Mouse (Mus musculus) CH12.LX (cell line): ENCODE measurements around the gene Ahnak. TPM values are rescaled to one million over a fixed set of nuclear protein-coding genes. Genes with fewer than 3 reads are reported as not detected.

Experiments used
- DNase-seq: peaks from one replicate; pipeline ENCODE4 v3.0.0-alpha.2; 2013; ENCODE audit errors: extremely low read depth
- H3K27ac ChIP-seq: 2 replicates; pipeline ENCODE4 v1.5.1; 2012; ENCODE audit warnings: low read depth, mild to moderate bottlenecking, control low read depth, moderate library complexity; ENCODE audit not compliant: insufficient read depth
- H3K27me3 ChIP-seq: replicated peaks from 2 replicates; pipeline ENCODE3; 2012; ENCODE audit warnings: inconsistent platforms
- H3K36me3 ChIP-seq, 2 experiments: replicated peaks in 1 of 2; 2 replicates each; pipeline versions ENCODE3 to v1.6.1; 2012; ENCODE audit warnings: inconsistent platforms in 1 of 2, low read length in 1 of 2, mild to moderate bottlenecking in 1 of 2, mixed read lengths in 1 of 2, moderate library complexity in 1 of 2; ENCODE audit not compliant: control insufficient read depth in 1 of 2, insufficient read depth in 1 of 2
- H3K4me1 ChIP-seq, 2 experiments: 2 replicates each; pipeline ENCODE4 v1.6.1; 2012; ENCODE audit warnings: inconsistent platforms in 1 of 2, moderate library complexity in 1 of 2; ENCODE audit not compliant: insufficient read depth in 2 of 2, control insufficient read depth in 1 of 2
- H3K4me2 ChIP-seq: 2 replicates; pipeline ENCODE4 v1.6.1; 2012; ENCODE audit warnings: low read depth, mild to moderate bottlenecking, control low read depth; ENCODE audit not compliant: poor library complexity, insufficient read depth, severe bottlenecking
- H3K4me3 ChIP-seq, 3 experiments: fragments of 150-350 bp in 1 of 3; sonication (generic) in 1 of 3; replicated peaks in 1 of 3; 2 replicates each; pipeline versions ENCODE3 to v1.5.1; 2011 to 2012; ENCODE audit warnings: low read depth in 2 of 3, low read length in 2 of 3, mild to moderate bottlenecking in 2 of 3, moderate library complexity in 2 of 3, control low read depth in 1 of 3, improper control_type of control experiment in 1 of 3, inconsistent platforms in 1 of 3, mixed read lengths in 1 of 3; ENCODE audit not compliant: poor library complexity in 1 of 3
- H3K79me2 ChIP-seq: replicated peaks from 2 replicates; pipeline ENCODE4 v1.6.1; 2012; ENCODE audit warnings: mild to moderate bottlenecking, moderate library complexity; ENCODE audit not compliant: control insufficient read depth, poor library complexity, insufficient read depth, severe bottlenecking; ENCODE audit errors: extremely low read depth
- H3K9ac ChIP-seq: 2 replicates; pipeline ENCODE4 v1.6.1; 2012; ENCODE audit warnings: low read depth, mild to moderate bottlenecking, control low read depth, moderate library complexity; ENCODE audit not compliant: insufficient read depth
- H3K9me3 ChIP-seq: replicated peaks from 2 replicates; pipeline ENCODE3; 2012; ENCODE audit warnings: low read length, inconsistent platforms, mixed read lengths
- BHLHE40 ChIP-seq: IDR thresholded peaks from 2 replicates; pipeline ENCODE4 v1.6.1; 2011; ENCODE audit warnings: mild to moderate bottlenecking, low read depth, low read length, improper control_type of control experiment
- CHD1 ChIP-seq: IDR thresholded peaks from 2 replicates; pipeline ENCODE4 v1.6.1; 2012; ENCODE audit warnings: low read depth, low read length, improper control_type of control experiment, inconsistent platforms
- E2F4 ChIP-seq: IDR thresholded peaks from 2 replicates; pipeline ENCODE4 v1.6.1; 2011; ENCODE audit warnings: low read depth, low read length, improper control_type of control experiment; ENCODE audit not compliant: insufficient replicate concordance
- HCFC1 ChIP-seq: IDR thresholded peaks from 2 replicates; pipeline ENCODE4 v1.6.1; 2012; ENCODE audit warnings: low read depth, mild to moderate bottlenecking, inconsistent platforms, low read length, improper control_type of control experiment
- JUN ChIP-seq: IDR thresholded peaks from 2 replicates; pipeline ENCODE4 v1.6.1; 2011; ENCODE audit warnings: low read depth, mild to moderate bottlenecking, low read length, improper control_type of control experiment, moderate library complexity; ENCODE audit not compliant: insufficient read depth
- JUND ChIP-seq: conservative IDR thresholded peaks from 2 replicates; pipeline ENCODE4 v1.6.1; 2011; ENCODE audit warnings: low read depth, low read length, improper control_type of control experiment
- KAT2A ChIP-seq: IDR thresholded peaks from 2 replicates; pipeline ENCODE4 v1.6.1; 2012; ENCODE audit warnings: low read length, improper control_type of control experiment, inconsistent platforms; ENCODE audit not compliant: insufficient replicate concordance
- MAFK ChIP-seq: IDR thresholded peaks from 2 replicates; pipeline ENCODE4 v1.6.1; 2011; ENCODE audit warnings: low read length, improper control_type of control experiment; ENCODE audit not compliant: insufficient replicate concordance
- MAX ChIP-seq: IDR thresholded peaks from 2 replicates; pipeline ENCODE4 v1.6.1; 2011; ENCODE audit warnings: low read length, improper control_type of control experiment
- MEF2A ChIP-seq: IDR thresholded peaks from 2 replicates; pipeline ENCODE4 v1.6.1; 2014; ENCODE audit warnings: low read depth, mild to moderate bottlenecking, inconsistent platforms, low read length, improper control_type of control experiment, borderline replicate concordance
- MXI1 ChIP-seq: IDR thresholded peaks from 2 replicates; pipeline ENCODE4 v1.6.1; 2011; ENCODE audit warnings: mild to moderate bottlenecking, low read depth, low read length, improper control_type of control experiment
- NRF1 ChIP-seq: IDR thresholded peaks from 2 replicates; pipeline ENCODE4 v1.6.1; 2014; ENCODE audit warnings: low read depth, mild to moderate bottlenecking, inconsistent platforms, low read length, improper control_type of control experiment, moderate library complexity
- PAX5 ChIP-seq: IDR thresholded peaks from 2 replicates; pipeline ENCODE4 v1.6.1; 2012; ENCODE audit warnings: low read length, inconsistent platforms, mixed read lengths
- RAD21 ChIP-seq: IDR thresholded peaks from 2 replicates; pipeline ENCODE4 v1.6.1; 2011; ENCODE audit warnings: low read depth, mild to moderate bottlenecking, low read length, improper control_type of control experiment, moderate library complexity
- RCOR1 ChIP-seq: conservative IDR thresholded peaks from 2 replicates; pipeline ENCODE4 v1.6.1; 2012; ENCODE audit warnings: low read depth, mild to moderate bottlenecking, inconsistent platforms, low read length, improper control_type of control experiment
- SIN3A ChIP-seq: IDR thresholded peaks from 2 replicates; pipeline ENCODE4 v1.6.1; 2012; ENCODE audit warnings: low read length, improper control_type of control experiment, inconsistent platforms
- SMC3 ChIP-seq: IDR thresholded peaks from 2 replicates; pipeline ENCODE4 v1.6.1; 2011; ENCODE audit warnings: low read depth, low read length, improper control_type of control experiment
- TBP ChIP-seq: conservative IDR thresholded peaks from 2 replicates; pipeline ENCODE4 v1.6.1; 2011; ENCODE audit warnings: low read depth, low read length, improper control_type of control experiment
- UBTF ChIP-seq: IDR thresholded peaks from 2 replicates; pipeline ENCODE4 v1.6.1; 2012; ENCODE audit warnings: low read depth, mild to moderate bottlenecking, inconsistent platforms, low read length, improper control_type of control experiment, moderate library complexity
- USF1 ChIP-seq: IDR thresholded peaks from 2 replicates; pipeline ENCODE4 v1.6.1; 2014; ENCODE audit warnings: low read depth, mild to moderate bottlenecking, inconsistent platforms, low read length, improper control_type of control experiment
- dilution Hi-C: fragments of 300-500 bp; cut with MboI; formaldehyde crosslinking; loops from 2 replicates; pipeline ENCODE4 v1.14.3; 2020; ENCODE audit warnings: low sequenced_read_pairs; ENCODE audit not compliant: extremely low pct_unique_long_range_greater_than_20kb, extremely low pct_ligation_motif_present
- in situ Hi-C: fragments of 300-500 bp; cut with MboI; formaldehyde crosslinking; loops from 3 replicates; pipeline ENCODE4 v1.14.3; 2019; ENCODE audit warnings: low sequenced_read_pairs, low pct_ligation_motif_present, low pct_unique_long_range_greater_than_20kb, mixed read lengths
- polyA plus RNA-seq: library from polyadenylated mRNA; unstranded; fragments of >175 nt; gene quantifications from 2 replicates; pipeline ENCODE4 v1.2.1, GENCODE M21; 2012; ENCODE audit warnings: low read depth; ENCODE audit not compliant: insufficient read length
- total RNA-seq, 2 experiments: library from RNA; depleted of rRNA; stranded (reverse); fragments of 300-350 nt in 1 of 2; fragments of >200 nt in 1 of 2; gene quantifications; 2 replicates each; pipeline ENCODE4 v1.2.3; 2012 to 2014

Gene Ahnak
- total and polyA plus RNA-seq, 3 experiments, result 1.7 to 21.7 (median 1.8) TPM

GRCm38 (mm10) chr19:9058331-9058884 is 69.3 kb downstream of the Ahnak start:
- Histone ChIP-seq H3K36me3 (no peaks in the 10 kb centered on the region), H3K27ac (no peak overlapping the region)
- no peak for DNase-seq
- no peak for TF ChIP-seq MXI1
- TF ChIP-seq NRF1, result no peak
- TF ChIP-seq JUND, result no peak
- no peak for TF ChIP-seq RAD21
- TF ChIP-seq USF1, result no peak
- TF ChIP-seq MEF2A, result no peak
- TF ChIP-seq SIN3A, result no peak
- TF ChIP-seq JUN, result no peak
- no peak for TF ChIP-seq SMC3
- no peak for TF ChIP-seq MAFK
- no peak for TF ChIP-seq MAX
- no peak for TF ChIP-seq TBP
- TF ChIP-seq PAX5, result no peak
- TF ChIP-seq KAT2A, result no peak
- TF ChIP-seq E2F4, result no peak
- TF ChIP-seq BHLHE40, result no peak
- TF ChIP-seq HCFC1, result no peak
- TF ChIP-seq, all 38 proteins: peak for 0
- Histone ChIP-seq H3K4me2 (no peak overlapping the region), H3K9me3 (no peaks in the 10 kb centered on the region), H3K4me1 (peaks cover 12 to 53% of the 10 kb centered on the region in 2 experiments), H3K4me3 (no peak overlapping the region), H3K9ac (no peak overlapping the region), H3K79me2 (no peaks in the 10 kb centered on the region), H3K27me3 (no peaks in the 10 kb centered on the region)
- dilution Hi-C loops (no loop called here), in situ Hi-C loops (loop anchor here (10.0 kb wide), 1 partner anchor 64 kb away; no protein-coding TSS in a partner anchor)

- Histone ChIP-seq H3K4me3 (no peak overlapping the region), H3K9me3 (no peaks in the 10 kb centered on the region), H3K9ac (no peak overlapping the region), H3K27ac (no peak overlapping the region), H3K4me2 (no peak overlapping the region), H3K36me3 (no peaks in the 10 kb centered on the region), H3K79me2 (no peaks in the 10 kb centered on the region), H3K4me1 (peaks cover 9 to 48% of the 10 kb centered on the region in 2 experiments), H3K27me3 (no peaks in the 10 kb centered on the region)
- TF ChIP-seq HCFC1 (no peak), MAFK (no peak), SIN3A (no peak), RCOR1 (no peak), CHD1 (no peak), UBTF (no peak), SMC3 (no peak)
- in situ Hi-C loops (loop anchor here (10.0 kb wide), 1 partner anchor 64 kb away; no protein-coding TSS in a partner anchor), dilution Hi-C loops (no loop called here)
- no peak for DNase-seq
These were observed 69.9 kb downstream of the Ahnak start for GRCm38 (mm10) chr19:9058944-9059343.
